Mouse (Mus musculus) stomach, embryonic 14.5 days (tissue): ENCODE results near the gene Ces1h. TPM values are rescaled to one million over a fixed set of nuclear protein-coding genes. Genes with fewer than 3 reads are reported as not detected.
"Not testable (repeated sequence)": the region's sequence is repeated elsewhere in the genome, so short reads cannot be mapped to it uniquely, and the experiment has no call there.

Experiments
- ATAC-seq: fragments of 200-750 bp; cut with Nextera tagmentation; 2 replicates; pipeline ENCODE4 v1.8.0; 2017; ENCODE audit warnings: low read depth, moderate TSS enrichment; ENCODE audit not compliant: insufficient number of reproducible peaks, insufficient read depth, low FRiP score
- H3K27ac ChIP-seq: fragments of 300-500 bp; sonication (generic); 2 replicates; pipeline ENCODE4 v1.5.1; 2014; ENCODE audit warnings: mild to moderate bottlenecking, low read length, moderate library complexity, mixed read lengths
- H3K27me3 ChIP-seq: fragments of 300-500 bp; sonication (generic); 2 replicates; pipeline ENCODE4 v1.6.1; 2014; ENCODE audit warnings: low read length, control low read depth, mixed read lengths; ENCODE audit not compliant: control insufficient read depth, insufficient read depth
- H3K36me3 ChIP-seq: fragments of 300-500 bp; sonication (generic); 2 replicates; pipeline ENCODE4 v1.6.1; 2014; ENCODE audit warnings: mild to moderate bottlenecking, control low read depth, low read length, moderate library complexity, mixed read lengths; ENCODE audit not compliant: control insufficient read depth, insufficient read depth
- H3K4me1 ChIP-seq: fragments of 300-500 bp; sonication (generic); 2 replicates; pipeline ENCODE4 v1.6.1; 2014; ENCODE audit warnings: low read length, control low read depth, mixed read lengths; ENCODE audit not compliant: control insufficient read depth, insufficient read depth
- H3K4me2 ChIP-seq: fragments of 300-500 bp; sonication (generic); replicated peaks from 2 replicates; pipeline ENCODE4 v1.6.1; 2014; ENCODE audit warnings: low read depth, low read length, control low read depth
- H3K4me3 ChIP-seq: fragments of 300-500 bp; sonication (generic); 2 replicates; pipeline ENCODE4 v1.5.1; 2014; ENCODE audit warnings: low read depth, low read length, control low read depth
- H3K9ac ChIP-seq: fragments of 300-500 bp; sonication (generic); replicated peaks from 2 replicates; pipeline ENCODE4 v1.6.1; 2014; ENCODE audit warnings: low read depth, mild to moderate bottlenecking, control low read depth, low read length, moderate library complexity, mixed read lengths
- H3K9me3 ChIP-seq: fragments of 300-500 bp; sonication (generic); 2 replicates; pipeline ENCODE4 v1.6.1; 2016; ENCODE audit warnings: low read depth, low read length, control low read depth; ENCODE audit not compliant: control insufficient read depth
- WGBS: fragments of 180-500 bp; shearing (Covaris S2); extraction: QIAGEN DNeasy Blood & Tissue Kit; methylation state at CpG from one replicate; pipeline ENCODE4 v1.1.7; 2014; 5-methylcytosine and 5-hydroxymethylcytosine counted together
- polyA plus RNA-seq: library from polyadenylated mRNA; unstranded; fragments of >200 nt; fragmentation: Nextera tagmentation; extraction: Ambion mirVana; gene quantifications from 2 replicates; pipeline ENCODE4 v1.2.1, GENCODE M21; 2014

Ces1h gene
- polyA plus RNA-seq: not detected in 2 replicates

DNA sequence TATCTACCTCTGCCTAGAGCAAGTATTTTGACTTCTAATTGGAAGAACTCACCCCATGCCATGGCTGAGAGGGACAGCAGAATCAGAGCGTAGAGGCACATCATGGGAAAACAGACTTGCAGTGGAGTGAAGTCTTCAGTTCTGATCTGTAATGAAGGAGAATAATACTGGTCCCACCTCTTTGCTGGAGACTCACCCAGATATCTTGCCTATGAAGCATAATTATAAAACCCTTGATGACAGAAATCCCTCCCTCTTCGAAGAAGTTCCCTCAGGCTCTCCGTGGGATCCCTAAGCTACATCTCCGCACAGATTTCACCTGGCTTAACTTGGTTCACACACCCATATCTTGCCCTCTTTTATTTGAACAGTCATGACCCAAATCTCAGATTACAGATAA lies at the start of gene Ces1h:
Gene Ces1h, minus strand, starts transcription at position 101 of the 400 bp plus-strand sequence.
- Histone ChIP-seq H3K27me3 (no peaks in the 10 kb centered on the region), H3K9me3 (no peaks in the 10 kb centered on the region), H3K4me3 (no peak within 1 kb of the TSS), H3K4me2 (no peak within 1 kb of the TSS), H3K36me3 (no peaks in the 10 kb centered on the region), H3K27ac (no peak within 1 kb of the TSS), H3K9ac (no peak within 1 kb of the TSS), H3K4me1 (no peaks in the 10 kb centered on the region)
- 83% methylated on average over 4 of the region's 4 CpGs for WGBS
- ATAC-seq: no peak

DNA sequence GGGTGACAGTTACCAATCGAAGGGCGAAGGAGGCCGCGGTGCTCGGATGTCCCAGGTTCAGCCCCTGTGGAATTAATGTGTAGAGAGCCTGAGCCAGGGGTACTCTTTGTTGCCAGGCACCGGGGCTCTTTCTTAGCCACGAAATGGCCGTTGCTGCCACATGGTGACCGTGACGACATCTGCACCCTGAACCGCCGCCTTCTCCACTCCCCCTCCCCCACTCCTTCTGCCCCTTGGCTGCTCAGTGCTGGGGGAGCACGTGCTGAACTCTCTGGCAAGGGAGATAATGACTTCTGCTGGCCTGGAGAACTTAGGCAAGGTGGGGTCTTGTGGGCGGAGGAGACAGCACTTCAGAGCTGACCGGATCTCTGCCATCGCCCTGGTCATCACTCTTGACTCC lies 47.7 kb upstream of the Ces1h start:
- Histone ChIP-seq H3K27ac (no peak overlapping the region), H3K27me3 (no peaks in the 10 kb centered on the region), H3K36me3 (no peaks in the 10 kb centered on the region), H3K4me1 (no peaks in the 10 kb centered on the region), H3K9ac (no peak overlapping the region), H3K4me3 (no peak overlapping the region), H3K4me2 (no peak overlapping the region), H3K9me3 (no peaks in the 10 kb centered on the region)
- WGBS: 89% methylated on average over 16 of the region's 16 CpGs
- ATAC-seq: no peak

DNA sequence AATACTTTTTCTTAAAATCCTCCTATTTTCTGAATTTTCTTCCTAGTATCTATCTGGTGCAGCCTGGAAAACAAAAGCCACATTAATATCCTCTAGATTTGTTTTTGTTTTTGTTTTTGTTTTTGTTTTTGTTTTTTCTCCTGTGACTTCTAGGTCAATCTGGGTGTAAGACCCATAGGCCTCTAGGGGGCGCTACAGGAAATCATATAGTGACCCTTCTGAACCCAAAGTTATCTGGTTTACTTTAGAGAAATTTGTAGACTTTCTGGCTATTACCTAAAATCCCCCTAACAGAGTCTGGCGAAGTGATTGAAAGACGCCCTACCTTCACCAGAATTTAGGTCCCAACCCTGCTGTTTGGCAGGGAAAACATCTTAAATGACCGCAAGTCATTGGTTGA lies 35.9 kb upstream of the Ces1h start:
- no peak overlapping the region for H3K4me3 ChIP-seq
- 73% methylated on average over 4 of the region's 4 CpGs for WGBS
- H3K9ac ChIP-seq: no peak overlapping the region
- no peak overlapping the region for H3K4me2 ChIP-seq
- H3K27ac ChIP-seq: no peak overlapping the region
- no peak for ATAC-seq
- H3K36me3 ChIP-seq: no peaks in the 10 kb centered on the region
- H3K4me1 ChIP-seq: no peaks in the 10 kb centered on the region
- H3K27me3 ChIP-seq: no peaks in the 10 kb centered on the region
- no peaks in the 10 kb centered on the region for H3K9me3 ChIP-seq

DNA sequence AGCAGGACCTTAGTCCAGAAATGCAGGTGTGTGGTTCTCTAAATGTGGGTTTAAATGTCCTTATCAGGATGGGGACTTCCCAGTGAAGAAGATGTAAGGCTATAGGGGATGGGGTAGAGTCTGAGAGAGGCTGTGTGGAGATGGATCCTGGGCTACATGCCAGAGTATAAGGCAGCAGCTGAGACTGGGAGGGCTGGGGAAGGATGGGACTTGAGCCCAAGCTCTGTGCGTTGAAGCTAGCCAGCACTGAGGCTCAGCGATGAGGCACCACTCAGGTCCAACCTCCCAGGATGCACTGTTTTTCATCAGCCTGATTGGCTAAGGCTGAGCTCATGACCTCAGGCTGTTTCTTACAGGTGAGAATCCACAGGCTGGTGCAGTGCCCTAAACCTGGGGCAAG lies 29.3 kb upstream of the Ces1h start:
- WGBS: 71% methylated on average over 2 of the region's 2 CpGs
- Histone ChIP-seq H3K36me3 (no peaks in the 10 kb centered on the region), H3K9me3 (no peaks in the 10 kb centered on the region), H3K27me3 (no peaks in the 10 kb centered on the region), H3K4me3 (no peak overlapping the region), H3K9ac (no peak overlapping the region), H3K4me2 (no peak overlapping the region), H3K27ac (no peak overlapping the region), H3K4me1 (no peaks in the 10 kb centered on the region)
- no peak for ATAC-seq

DNA sequence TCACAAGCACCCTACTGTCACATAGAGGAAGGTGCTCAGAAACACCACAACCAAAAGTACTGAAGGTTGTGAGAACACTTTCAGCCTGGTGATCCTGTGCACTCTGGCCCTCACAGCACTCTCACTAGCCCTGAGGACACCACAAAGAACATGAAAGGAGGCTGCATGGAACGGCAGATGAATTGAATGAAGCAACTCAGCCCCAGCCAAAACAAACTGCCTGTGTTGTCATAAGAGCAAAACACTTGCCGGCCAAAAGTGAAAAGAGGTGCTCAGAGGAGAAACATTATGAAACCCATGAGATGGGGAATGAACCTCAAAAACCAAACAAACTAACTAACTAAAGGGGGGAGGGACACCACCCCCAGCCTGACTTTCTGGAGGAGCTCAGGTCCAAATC lies 20.2 kb upstream of the Ces1h start:
- 79% methylated on average over 2 of the region's 2 CpGs for WGBS
- no peaks in the 10 kb centered on the region for H3K9me3 ChIP-seq
- no peaks in the 10 kb centered on the region for H3K36me3 ChIP-seq
- no peaks in the 10 kb centered on the region for H3K27me3 ChIP-seq
- ATAC-seq: no peak
- no peak overlapping the region for H3K4me3 ChIP-seq
- H3K27ac ChIP-seq: no peak overlapping the region
- no peak overlapping the region for H3K9ac ChIP-seq
- no peak overlapping the region for H3K4me2 ChIP-seq
- H3K4me1 ChIP-seq: no peaks in the 10 kb centered on the region

DNA sequence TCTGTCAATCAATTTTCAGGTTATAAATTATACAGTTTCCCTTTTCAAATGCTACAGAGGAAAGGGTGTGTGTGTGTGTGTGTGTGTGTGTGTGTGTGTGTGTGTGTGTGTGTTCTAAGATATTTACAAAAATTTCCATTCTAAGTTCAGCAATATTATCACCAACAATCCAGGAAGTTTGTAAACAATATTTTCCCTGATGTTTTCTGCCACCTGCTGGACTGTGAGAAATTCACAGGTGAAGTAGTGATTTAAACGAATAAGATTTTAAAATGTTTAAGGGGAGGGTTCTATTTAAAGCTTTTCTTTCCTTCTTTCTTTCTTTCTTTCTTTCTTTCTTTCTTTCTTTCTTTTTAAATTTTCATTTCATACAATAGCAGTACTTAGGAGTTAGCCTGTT lies 18.5 kb upstream of the Ces1h start:
- Histone ChIP-seq H3K4me1 (no peaks in the 10 kb centered on the region), H3K4me2 (no peak overlapping the region), H3K9me3 (no peaks in the 10 kb centered on the region), H3K36me3 (no peaks in the 10 kb centered on the region), H3K27ac (no peak overlapping the region), H3K27me3 (no peaks in the 10 kb centered on the region), H3K9ac (no peak overlapping the region), H3K4me3 (no peak overlapping the region)
- 42% methylated on average over 1 of the region's 1 CpGs for WGBS
- no peak for ATAC-seq

DNA sequence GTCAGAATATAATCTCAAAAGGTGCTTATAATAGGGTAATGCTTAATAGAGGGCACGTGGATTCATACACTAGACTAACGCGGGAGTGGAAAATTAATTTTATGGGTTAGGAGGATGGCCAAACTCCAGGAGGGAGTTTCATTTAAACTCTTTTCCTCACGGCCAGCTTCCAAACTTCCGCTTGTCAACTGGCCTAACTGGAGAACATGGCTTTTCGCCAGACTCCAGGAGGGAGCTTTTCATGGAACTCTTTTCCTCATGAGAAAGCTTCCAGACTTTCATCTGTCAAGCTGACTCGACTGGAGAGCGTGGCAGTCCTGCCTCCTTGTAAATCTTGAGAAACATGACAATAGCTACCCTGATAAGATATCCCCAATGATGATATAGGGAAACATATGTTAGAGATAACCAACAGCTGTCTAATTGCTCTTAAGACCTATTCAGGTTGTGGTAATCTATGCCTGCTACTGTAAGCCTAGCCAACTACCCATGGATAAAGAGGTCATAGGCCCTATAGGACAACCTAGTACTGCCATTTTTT lies 14.6 kb upstream of the Ces1h start:
- ATAC-seq: not testable (repeated sequence)
- WGBS: 41% methylated on average over 8 of the region's 8 CpGs

DNA sequence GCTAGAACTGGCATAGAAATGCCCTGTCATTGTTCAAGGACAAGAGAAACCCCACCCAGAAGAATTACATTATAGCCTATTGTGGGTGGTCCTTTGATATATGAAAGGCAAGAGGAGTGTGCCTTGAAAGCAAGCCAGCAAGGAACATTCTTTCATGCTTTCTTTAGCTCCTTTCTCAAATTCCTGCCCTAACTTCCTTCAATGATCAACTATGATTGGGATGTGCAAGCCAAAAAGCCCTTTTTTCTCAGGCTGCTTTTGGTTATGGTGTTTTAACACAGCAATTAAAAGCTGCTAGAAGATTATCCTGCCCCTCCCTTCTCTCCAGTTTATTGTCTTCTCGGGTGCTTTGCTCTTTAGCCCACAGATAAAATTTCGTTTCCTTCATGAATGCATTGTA lies 10.0 kb downstream of the Ces1h start:
- WGBS: 56% methylated on average over 2 of the region's 2 CpGs
- ATAC-seq: no peak

More for the DNA sequence above, 14.6 kb upstream of the Ces1h start:
- not testable (repeated sequence) for H3K9me3 ChIP-seq, H3K4me3 ChIP-seq, H3K9ac ChIP-seq, H3K36me3 ChIP-seq, H3K27me3 ChIP-seq, H3K4me1 ChIP-seq, H3K4me2 ChIP-seq, H3K27ac ChIP-seq

DNA sequence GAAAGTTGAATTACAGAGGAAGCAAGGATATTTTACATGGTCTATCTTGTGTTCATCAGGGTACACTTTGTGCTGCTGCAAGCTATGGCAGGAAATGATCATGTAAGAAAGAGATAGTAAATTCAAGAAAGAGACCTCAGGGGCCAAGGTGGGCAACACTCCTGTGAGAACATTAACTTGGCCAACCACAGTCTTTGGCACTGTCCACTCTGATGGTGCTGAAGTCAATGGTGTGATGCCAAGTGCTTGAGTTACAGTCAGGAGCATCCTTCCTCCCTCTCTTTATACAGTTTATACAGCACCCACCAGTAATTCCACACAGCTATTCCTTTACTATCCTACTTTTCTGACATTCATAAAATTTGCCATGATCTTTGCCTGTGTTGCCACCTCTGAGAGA lies 19.4 kb downstream of the Ces1h start:
- no peak overlapping the region for H3K27ac ChIP-seq
- no peaks in the 10 kb centered on the region for H3K4me1 ChIP-seq
- H3K27me3 ChIP-seq: no peaks in the 10 kb centered on the region
- ATAC-seq: no peak
- H3K9ac ChIP-seq: no peak overlapping the region
- no peak overlapping the region for H3K4me3 ChIP-seq
- H3K9me3 ChIP-seq: no peaks in the 10 kb centered on the region
- no peak overlapping the region for H3K4me2 ChIP-seq
- no peaks in the 10 kb centered on the region for H3K36me3 ChIP-seq

More for the DNA sequence above, 10.0 kb downstream of the Ces1h start:
- Histone ChIP-seq H3K4me1 (no peaks in the 10 kb centered on the region), H3K27ac (no peak overlapping the region), H3K9ac (no peak overlapping the region), H3K4me2 (no peak overlapping the region), H3K36me3 (no peaks in the 10 kb centered on the region), H3K27me3 (no peaks in the 10 kb centered on the region), H3K4me3 (no peak overlapping the region), H3K9me3 (no peaks in the 10 kb centered on the region)
